In genomic region chr10:78727035-78727434, GRCm38 (mm10) we compare ENCODE assay signal across 26 mouse cellular contexts. TPM values are rescaled to one million over a fixed set of nuclear protein-coding genes. Genes with fewer than 3 reads are reported as not detected.
DNase-seq lines count a peak whose midpoint lies in the region; ATAC-seq lines count a peak whose summit lies in the region.
"Had no signal": no experiment of that assay in that cellular context is flagged by ENCODE, and none has a peak within 500 bp of the region (broad histone marks: within the 10 kb centered on the region; RNA-seq: fewer than 3 reads in every experiment).

No protein-coding gene starts in this region.

- WGBS in lung, embryonic 15.5 days, result 23% methylated on average over 3 of the region's 3 CpGs

- H3K27ac ChIP-seq in lung, embryonic 15.5 days, result 0 out of 2 replicates have a peak overlapping the region, but pooled peaks have one; percentile 59
- H3K27ac ChIP-seq: heart, embryonic 15.5 days; hindbrain, embryonic 10.5 days; hindbrain, postnatal 0 days; kidney, embryonic 15.5 days; limb, embryonic 13.5 days; liver, embryonic 14.5 days; midbrain, embryonic 13.5 days; neural tube, embryonic 13.5 days had no signal

- H3K36me3 ChIP-seq in lung, embryonic 15.5 days, result no peaks in the 10 kb centered on the region
- H3K36me3 ChIP-seq: heart, embryonic 15.5 days; hindbrain, embryonic 10.5 days; kidney, embryonic 15.5 days; limb, embryonic 13.5 days; midbrain, embryonic 13.5 days; neural tube, embryonic 13.5 days had no signal

- H3K4me3 ChIP-seq in lung, embryonic 15.5 days, result no peak overlapping the region
- H3K4me3 ChIP-seq: erythroblast, embryonic 14.5 days; heart, embryonic 15.5 days; hindbrain, embryonic 10.5 days; kidney, embryonic 15.5 days; limb, embryonic 13.5 days; midbrain, embryonic 13.5 days; neural tube, embryonic 13.5 days had no signal

- ATAC-seq in frontal cortex, adult (ENCODE audit: low TSS enrichment), result peak; percentile 88
- peak; percentile 88 for ATAC-seq in lung, embryonic 15.5 days (ENCODE audit: borderline replicate concordance, extremely low read depth, low FRiP score, low TSS enrichment)
- ATAC-seq: hindbrain, postnatal 0 days; intestine, postnatal 0 days; midbrain, embryonic 13.5 days had no signal

- H3K9me3 ChIP-seq in lung, embryonic 15.5 days, result no peaks in the 10 kb centered on the region
- H3K9me3 ChIP-seq: heart, embryonic 15.5 days; hindbrain, embryonic 10.5 days; kidney, embryonic 15.5 days; limb, embryonic 13.5 days; midbrain, embryonic 13.5 days; neural tube, embryonic 13.5 days had no signal

- H3K9ac ChIP-seq in lung, embryonic 15.5 days, result no peak overlapping the region
- H3K9ac ChIP-seq: heart, embryonic 15.5 days; kidney, embryonic 15.5 days; limb, embryonic 13.5 days; liver, embryonic 14.5 days; midbrain, embryonic 13.5 days; neural tube, embryonic 13.5 days had no signal

- H3K27me3 ChIP-seq in lung, embryonic 15.5 days, result no peaks in the 10 kb centered on the region
- H3K27me3 ChIP-seq: heart, embryonic 15.5 days; kidney, embryonic 15.5 days; limb, embryonic 13.5 days; midbrain, embryonic 13.5 days; neural tube, embryonic 13.5 days had no signal

- no peak for DNase-seq in frontal cortex, postnatal 10 days (ENCODE audit: low spot score in 2 of 2)
- DNase-seq in lung, postnatal 36 days, result no peak
- peak; percentile 85 for DNase-seq in NIH3T3 (ENCODE audit: low read depth)
- peak; percentile 94 for DNase-seq in fat pad, adult 2 months (ENCODE audit: extremely low read depth, low read depth, low spot score)
- no peak for DNase-seq in adrenal gland, adult 8-10 months
- no peak for DNase-seq in urinary bladder, adult 18-20 months (ENCODE audit: low spot score in 2 of 2)
- DNase-seq: adrenal gland, postnatal 14 days; cerebellum, adult 18-20 months; gastrocnemius, postnatal 14 days; kidney, postnatal 4 days; thymus, postnatal 36 days had no signal

- H3K4me1 ChIP-seq in lung, embryonic 15.5 days, result peaks cover 17% of the 10 kb centered on the region
- H3K4me1 ChIP-seq: heart, embryonic 15.5 days; hindbrain, embryonic 10.5 days; kidney, embryonic 15.5 days; midbrain, embryonic 13.5 days had no signal

- no peak overlapping the region for H3K4me2 ChIP-seq in lung, embryonic 15.5 days
- H3K4me2 ChIP-seq: heart, embryonic 15.5 days; kidney, embryonic 15.5 days; limb, embryonic 13.5 days; midbrain, embryonic 13.5 days; neural tube, embryonic 13.5 days had no signal

RNA-seq across cellular contexts. Expression of gene Casp14, which starts 8.9 kb away (rescaled TPM):
- polyA plus RNA-seq in lung, embryonic 15.5 days (2015; fragmentation: Nextera tagmentation; extraction: Ambion mirVana), result 0.06 and 0.08 TPM in 2 replicates
- total RNA-seq in adrenal gland, adult 8-10 months (2022), result not detected
- total RNA-seq: adrenal gland, postnatal 14 days; gastrocnemius, postnatal 14 days; heart, adult 8-10 months; hindbrain, postnatal 0 days; layer of hippocampus, postnatal 10 days; megakaryocyte, adult 5-6 weeks had no signal
- polyA plus RNA-seq: heart, embryonic 15.5 days; hindbrain, postnatal 0 days; kidney, embryonic 15.5 days; liver, embryonic 14.5 days; midbrain, embryonic 13.5 days; neural tube, embryonic 13.5 days had no signal

RNA-seq across cellular contexts. Expression of gene Ccdc105, which starts 25.8 kb away (rescaled TPM):
- 0.09 TPM in 1 of 2 replicates, not detected in the other for polyA plus RNA-seq in lung, embryonic 15.5 days (2015; fragmentation: Nextera tagmentation; extraction: Ambion mirVana)
- not detected for total RNA-seq in adrenal gland, adult 8-10 months (2022)
- total RNA-seq: adrenal gland, postnatal 14 days; gastrocnemius, postnatal 14 days; heart, adult 8-10 months; hindbrain, postnatal 0 days; layer of hippocampus, postnatal 10 days; megakaryocyte, adult 5-6 weeks had no signal
- polyA plus RNA-seq: erythroblast, embryonic 14.5 days; heart, embryonic 15.5 days; intestine, postnatal 0 days; kidney, embryonic 15.5 days; liver, embryonic 14.5 days had no signal

RNA-seq across cellular contexts. Expression of gene Slc1a6, which starts 53.3 kb away (rescaled TPM):
- 1.1 and 1.2 TPM in 2 replicates for polyA plus RNA-seq in lung, embryonic 15.5 days (2015; fragmentation: Nextera tagmentation; extraction: Ambion mirVana)
- under 1 TPM in 3 of 4 experiments, not detected in 1; 0.13 to 0.77 (median 0.20) TPM for total RNA-seq in adrenal gland, adult 8-10 months (2022)
- total RNA-seq: heart, adult 8-10 months; megakaryocyte, adult 5-6 weeks had no signal
- polyA plus RNA-seq: erythroblast, embryonic 14.5 days had no signal

Comparison
In these comparisons a context has a peak if more than half of its experiments do, and no peak if none do; other contexts are left out.
1. DNase-seq: peak in NIH3T3 (single experiment) and fat pad, adult 2 months (single experiment); none in frontal cortex, postnatal 10 days (0 of 2), lung, postnatal 36 days (single experiment), adrenal gland, adult 8-10 months (single experiment) and urinary bladder, adult 18-20 months (0 of 2).